Mouse (Mus musculus): ENCODE data around the gene Trak1. TPM values are rescaled to one million over a fixed set of nuclear protein-coding genes. Genes with fewer than 3 reads are reported as not detected.
A peak's percentile ranks its signal among the peaks of the same experiment; 100 is the strongest.

Trak1 gene
- total and polyA plus RNA-seq, 2 experiments, result 50.3 to 61.2 TPM

DNA sequence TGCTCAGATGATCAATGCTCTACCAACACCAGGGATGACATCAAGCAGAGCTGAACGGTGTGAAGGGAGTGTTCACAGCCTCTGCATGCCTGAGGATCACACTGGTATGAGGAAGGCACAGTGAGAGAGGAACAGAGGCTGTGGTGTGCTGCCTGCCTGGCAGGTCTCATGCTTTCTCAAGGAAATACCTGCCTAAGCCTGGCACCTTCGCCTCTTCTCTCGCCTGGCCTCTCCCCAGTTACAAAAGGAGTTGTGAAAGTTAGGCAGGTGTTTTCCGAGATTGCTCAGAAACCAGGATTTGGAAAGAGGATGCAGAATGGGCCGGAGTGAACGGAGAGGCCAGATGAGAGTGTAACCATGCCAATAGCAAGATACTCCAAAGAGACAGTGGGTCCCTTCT is 123.5 kb downstream of the Trak1 start:
- H3K27ac ChIP-seq (replicated peaks; ENCODE audit: insufficient read depth, low read depth, low read length), result no peak overlapping the region
- peaks cover 59% of the 10 kb centered on the region for H3K79me2 ChIP-seq (ENCODE audit: control insufficient read depth, insufficient read depth, low read length)
- no peak overlapping the region for H3K9ac ChIP-seq (ENCODE audit: low read depth, low read length)
- TF ChIP-seq POLR2A (IDR thresholded peaks at IDR 0.05; ENCODE audit: extremely low read depth, insufficient read depth, low read length), result no peak
- TF ChIP-seq CTCF (IDR thresholded peaks at IDR 0.05; ENCODE audit: low read depth, low read length), result no peak
- H3K4me1 ChIP-seq (ENCODE audit: control insufficient read depth, insufficient read depth, low read length), result peaks cover 43% of the 10 kb centered on the region
- 34% methylated on average over 6 of the region's 6 CpGs for WGBS
- H3K4me3 ChIP-seq (ENCODE audit: insufficient read depth, low read depth, low read length), result no peak overlapping the region
- H3K27me3 ChIP-seq (ENCODE audit: control insufficient read depth, insufficient read depth, low read length), result no peaks in the 10 kb centered on the region
- H3K36me3 ChIP-seq (ENCODE audit: control insufficient read depth, insufficient read depth, low read length), result no peaks in the 10 kb centered on the region
- no peak for DNase-seq (ENCODE audit: extremely low read depth, low read depth, low spot score)

- TF ChIP-seq CTCF (IDR thresholded peaks at IDR 0.05; ENCODE audit: low read depth, low read length), result no peak
- no peak for TF ChIP-seq POLR2A (IDR thresholded peaks at IDR 0.05; ENCODE audit: extremely low read depth, insufficient read depth, low read length)
- DNase-seq (ENCODE audit: extremely low read depth, low read depth, low spot score), result peak; percentile 58
- H3K79me2 ChIP-seq (ENCODE audit: control insufficient read depth, insufficient read depth, low read length), result peaks cover 71% of the 10 kb centered on the region
- H3K4me1 ChIP-seq (ENCODE audit: control insufficient read depth, insufficient read depth, low read length), result peaks cover 41% of the 10 kb centered on the region
- H3K4me3 ChIP-seq (ENCODE audit: insufficient read depth, low read depth, low read length), result no peak overlapping the region
- no peaks in the 10 kb centered on the region for H3K27me3 ChIP-seq (ENCODE audit: control insufficient read depth, insufficient read depth, low read length)
- H3K9ac ChIP-seq (ENCODE audit: low read depth, low read length), result no peak overlapping the region
- 53% methylated on average over 5 of the region's 5 CpGs for WGBS
- H3K36me3 ChIP-seq (ENCODE audit: control insufficient read depth, insufficient read depth, low read length), result no peaks in the 10 kb centered on the region
- H3K27ac ChIP-seq (replicated peaks; ENCODE audit: insufficient read depth, low read depth, low read length), result peak overlapping the region; percentile 32
Measured at GRCm38 (mm10) chr9:121422402-121422801, 125.1 kb downstream of the Trak1 start.

- Histone ChIP-seq H3K4me3 (ENCODE audit: insufficient read depth, low read depth, low read length) (no peak overlapping the region), H3K79me2 (ENCODE audit: control insufficient read depth, insufficient read depth, low read length) (peaks cover 70% of the 10 kb centered on the region), H3K9ac (ENCODE audit: low read depth, low read length) (no peak overlapping the region), H3K27me3 (ENCODE audit: control insufficient read depth, insufficient read depth, low read length) (no peaks in the 10 kb centered on the region), H3K27ac (replicated peaks; ENCODE audit: insufficient read depth, low read depth, low read length) (no peak overlapping the region), H3K36me3 (ENCODE audit: control insufficient read depth, insufficient read depth, low read length) (no peaks in the 10 kb centered on the region), H3K4me1 (ENCODE audit: control insufficient read depth, insufficient read depth, low read length) (peaks cover 41% of the 10 kb centered on the region)
- no peak for DNase-seq (ENCODE audit: extremely low read depth, low read depth, low spot score)
- TF ChIP-seq POLR2A (IDR thresholded peaks at IDR 0.05; ENCODE audit: extremely low read depth, insufficient read depth, low read length) (no peak), CTCF (IDR thresholded peaks at IDR 0.05; ENCODE audit: low read depth, low read length) (no peak)
- WGBS, result 60% methylated on average over 6 of the region's 6 CpGs
Measured at GRCm38 (mm10) chr9:121423621-121424020, 126.3 kb downstream of the Trak1 start.

DNA sequence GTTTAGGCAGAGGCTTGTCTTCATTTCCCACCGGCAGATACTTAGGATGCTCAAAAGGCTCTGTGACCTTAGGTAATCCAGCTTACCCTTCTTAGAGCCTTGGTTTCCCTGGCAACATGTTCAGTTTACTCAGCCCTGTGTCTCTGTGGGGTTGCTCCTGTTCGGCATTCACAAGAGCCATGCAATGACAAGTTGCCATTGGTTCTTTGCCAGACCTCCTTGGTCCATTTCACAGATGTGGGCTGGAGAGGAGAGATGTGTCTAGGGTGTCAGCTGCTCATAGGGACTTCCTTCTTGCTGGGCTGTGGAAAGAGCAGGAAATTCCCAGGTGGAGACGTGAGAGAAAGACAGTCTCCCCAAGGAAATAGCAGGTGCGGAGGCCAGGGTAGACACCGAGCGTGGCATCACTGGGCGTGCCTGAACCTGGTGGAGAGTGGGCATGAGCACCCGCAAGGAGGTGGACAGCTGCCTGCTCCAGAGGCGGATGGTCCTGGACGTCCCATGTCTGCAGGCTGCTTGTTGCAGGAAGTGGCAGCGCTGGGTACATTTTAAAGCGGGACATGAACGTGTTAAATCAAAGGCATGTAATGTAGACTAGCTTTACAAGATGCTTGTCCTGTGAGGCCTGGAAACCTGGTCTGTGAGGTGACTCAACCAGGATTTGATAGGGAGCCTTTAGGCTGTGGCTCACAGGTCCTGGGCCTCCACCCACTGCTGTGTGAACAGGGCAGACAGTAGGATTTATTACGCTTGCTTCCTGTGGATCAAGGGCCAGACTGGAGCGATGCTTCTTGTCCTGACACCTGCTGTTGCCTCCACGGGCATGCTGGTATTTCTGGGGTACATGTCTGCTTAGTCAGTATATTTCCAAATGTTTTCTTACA is 127.2 kb downstream of the Trak1 start:
- Histone ChIP-seq H3K36me3 (ENCODE audit: control insufficient read depth, insufficient read depth, low read length) (no peaks in the 10 kb centered on the region), H3K27ac (replicated peaks; ENCODE audit: insufficient read depth, low read depth, low read length) (no peak overlapping the region), H3K4me3 (ENCODE audit: insufficient read depth, low read depth, low read length) (no peak overlapping the region), H3K9ac (ENCODE audit: low read depth, low read length) (no peak overlapping the region), H3K79me2 (ENCODE audit: control insufficient read depth, insufficient read depth, low read length) (peaks cover 64% of the 10 kb centered on the region), H3K4me1 (ENCODE audit: control insufficient read depth, insufficient read depth, low read length) (peaks cover 41% of the 10 kb centered on the region), H3K27me3 (ENCODE audit: control insufficient read depth, insufficient read depth, low read length) (no peaks in the 10 kb centered on the region)
- DNase-seq (ENCODE audit: extremely low read depth, low read depth, low spot score), result no peak
- 73% methylated on average over 16 of the region's 16 CpGs for WGBS
- no peak for TF ChIP-seq CTCF (IDR thresholded peaks at IDR 0.05; ENCODE audit: low read depth, low read length)
- no peak for TF ChIP-seq POLR2A (IDR thresholded peaks at IDR 0.05; ENCODE audit: extremely low read depth, insufficient read depth, low read length)

GRCm38 (mm10) chr9:121426451-121426850 is 129.1 kb downstream of the Trak1 start:
- H3K79me2 ChIP-seq (ENCODE audit: control insufficient read depth, insufficient read depth, low read length), result peaks cover 70% of the 10 kb centered on the region
- no peak overlapping the region for H3K9ac ChIP-seq (ENCODE audit: low read depth, low read length)
- peaks cover 29% of the 10 kb centered on the region for H3K4me1 ChIP-seq (ENCODE audit: control insufficient read depth, insufficient read depth, low read length)
- no peak for TF ChIP-seq CTCF (IDR thresholded peaks at IDR 0.05; ENCODE audit: low read depth, low read length)
- no peak for TF ChIP-seq POLR2A (IDR thresholded peaks at IDR 0.05; ENCODE audit: extremely low read depth, insufficient read depth, low read length)
- H3K27me3 ChIP-seq (ENCODE audit: control insufficient read depth, insufficient read depth, low read length), result no peaks in the 10 kb centered on the region
- DNase-seq (ENCODE audit: extremely low read depth, low read depth, low spot score), result no peak
- no peak overlapping the region for H3K27ac ChIP-seq (replicated peaks; ENCODE audit: insufficient read depth, low read depth, low read length)
- H3K4me3 ChIP-seq (ENCODE audit: insufficient read depth, low read depth, low read length), result no peak overlapping the region
- H3K36me3 ChIP-seq (ENCODE audit: control insufficient read depth, insufficient read depth, low read length), result no peaks in the 10 kb centered on the region
- WGBS, result 70% methylated on average over 3 of the region's 3 CpGs

DNA sequence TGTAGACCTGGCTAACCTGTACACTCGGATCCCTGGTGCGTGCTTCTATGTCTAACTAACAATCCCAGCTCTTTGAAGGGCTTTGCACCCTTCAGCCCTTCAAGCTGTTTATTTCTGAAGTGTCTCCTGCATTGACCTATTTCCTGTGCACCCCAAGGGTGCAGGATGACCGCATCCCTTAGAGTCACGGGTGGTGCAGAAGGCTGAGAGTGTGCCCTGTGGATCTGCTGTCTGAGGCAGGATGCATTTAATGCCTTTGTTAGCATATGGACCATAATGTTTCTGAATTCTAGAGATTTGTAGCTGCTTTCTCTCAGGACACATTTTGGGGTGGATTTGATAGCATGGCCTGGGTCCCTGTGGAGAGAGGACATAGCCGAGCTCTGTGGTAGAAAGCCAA is 129.6 kb downstream of the Trak1 start:
- no peak overlapping the region for H3K27ac ChIP-seq (replicated peaks; ENCODE audit: insufficient read depth, low read depth, low read length)
- peaks cover 25% of the 10 kb centered on the region for H3K4me1 ChIP-seq (ENCODE audit: control insufficient read depth, insufficient read depth, low read length)
- H3K4me3 ChIP-seq (ENCODE audit: insufficient read depth, low read depth, low read length), result no peak overlapping the region
- 88% methylated on average over 5 of the region's 5 CpGs for WGBS
- H3K9ac ChIP-seq (ENCODE audit: low read depth, low read length), result no peak overlapping the region
- no peak for DNase-seq (ENCODE audit: extremely low read depth, low read depth, low spot score)
- peaks cover 65% of the 10 kb centered on the region for H3K79me2 ChIP-seq (ENCODE audit: control insufficient read depth, insufficient read depth, low read length)
- no peak for TF ChIP-seq POLR2A (IDR thresholded peaks at IDR 0.05; ENCODE audit: extremely low read depth, insufficient read depth, low read length)
- no peak for TF ChIP-seq CTCF (IDR thresholded peaks at IDR 0.05; ENCODE audit: low read depth, low read length)
- no peaks in the 10 kb centered on the region for H3K27me3 ChIP-seq (ENCODE audit: control insufficient read depth, insufficient read depth, low read length)
- H3K36me3 ChIP-seq (ENCODE audit: control insufficient read depth, insufficient read depth, low read length), result peaks cover 3% of the 10 kb centered on the region; the same call in 1 of the 2 replicates
